Mouse (Mus musculus): ENCODE data around the gene Ccndbp1. TPM values are rescaled to one million over a fixed set of nuclear protein-coding genes. Genes with fewer than 3 reads are reported as not detected.

Gene Ccndbp1
- 44.7 and 49.1 TPM in 2 replicates for polyA plus RNA-seq (2012; rRNA removed)

DNA sequence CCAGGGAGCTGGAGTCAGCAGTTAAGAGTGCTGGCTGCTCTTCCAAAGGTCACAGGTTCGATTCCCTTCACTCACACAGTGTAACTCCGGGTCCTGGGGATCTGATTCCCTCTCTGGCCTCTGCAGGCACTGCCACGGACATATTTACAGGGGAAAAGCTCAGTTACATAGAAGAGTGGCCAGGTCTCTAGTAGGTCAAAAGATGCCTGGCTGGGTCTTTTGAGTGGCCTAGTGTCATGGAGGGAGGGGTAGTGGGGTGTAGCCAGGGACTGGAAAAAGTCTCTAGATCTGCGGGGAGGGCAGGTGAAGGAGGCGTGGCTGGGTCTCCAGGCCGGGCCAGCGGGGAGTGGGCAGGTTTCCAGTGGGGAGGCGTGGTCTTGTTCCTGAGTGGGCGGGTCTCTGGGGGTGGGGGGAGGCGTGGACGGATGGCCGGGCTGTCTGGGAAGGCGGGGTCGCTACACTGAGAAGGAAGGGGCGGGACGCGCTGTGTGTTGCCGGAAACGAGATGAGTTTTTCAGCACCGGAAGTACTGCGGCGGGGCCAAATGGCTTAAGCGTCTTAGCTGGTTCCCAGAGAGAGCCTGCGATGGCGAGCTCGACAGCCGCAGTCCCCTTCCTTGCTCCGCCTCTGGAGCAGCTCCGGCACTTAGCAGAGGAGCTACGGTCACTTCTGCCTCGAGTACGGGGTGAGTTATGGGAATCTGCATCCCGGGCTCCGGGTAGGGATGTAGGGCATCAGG, at the start of gene Ccndbp1:
Ccndbp1 (plus strand) TSS at position 479 of the 739 bp plus-strand sequence.

GRCm38 (mm10) chr2:120970559-120971080, 37.6 kb upstream of the Ccndbp1 start, which contains the start of gene Ubr1:
Ubr1 (minus strand) TSS chr2:120970715.

GRCm38 (mm10) chr2:120976990-120977925, 30.9 kb upstream of the Ccndbp1 start, which contains the start of gene Tmem62:
Tmem62 (plus strand) TSS chr2:120977017.

DNA sequence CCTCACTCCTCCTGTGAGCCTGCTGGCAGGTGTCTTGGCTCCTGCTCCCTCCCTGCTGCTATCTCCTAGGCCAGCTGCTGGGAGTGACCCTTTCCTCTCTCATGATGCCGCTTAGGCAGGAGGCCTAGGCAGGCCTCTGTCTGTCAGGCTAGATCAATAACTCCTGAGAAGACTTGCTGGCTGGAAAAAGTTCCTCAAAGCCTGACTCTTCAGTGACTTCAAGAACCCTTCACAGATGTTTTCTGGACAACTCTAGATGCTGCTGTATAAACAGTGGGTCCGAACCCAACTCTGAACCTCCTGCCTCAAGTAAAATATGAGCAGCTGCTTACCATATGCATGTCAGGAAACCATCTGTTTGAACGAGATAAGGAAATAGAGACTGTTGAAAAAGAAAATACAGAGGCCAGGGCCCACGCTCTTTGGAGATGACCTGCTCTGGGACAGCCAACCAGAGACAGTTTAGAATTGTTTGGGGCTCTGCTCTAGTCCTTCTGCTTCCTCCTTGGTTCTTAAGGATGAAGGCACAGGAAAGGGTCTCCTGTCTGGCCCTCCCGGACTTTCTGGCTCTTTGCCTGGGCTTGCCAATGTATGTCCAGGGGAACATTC, 28.6 kb downstream of the Ccndbp1 start, which contains the start of gene Epb42:
Epb42 (minus strand) TSS at position 340 of the 609 bp plus-strand sequence.

Other genes with a start within 250 kb of the Ccndbp1 start
- 22.1 and 27.6 TPM in 2 replicates for gene Cdan1, start 158.3 kb upstream of the Ccndbp1 start, polyA plus RNA-seq (2012; rRNA removed)
- gene Ttbk2, start 157.8 kb upstream of the Ccndbp1 start, polyA plus RNA-seq (2012; rRNA removed) = 9.2 and 11.9 TPM in 2 replicates
- 17.3 and 20.9 TPM in 2 replicates for gene Ubr1, start 37.7 kb upstream of the Ccndbp1 start, polyA plus RNA-seq (2012; rRNA removed)
- gene Tmem62, start 31.4 kb upstream of the Ccndbp1 start, polyA plus RNA-seq (2012; rRNA removed) = 3.5 and 4.7 TPM in 2 replicates
- gene Epb42, start 28.7 kb downstream of the Ccndbp1 start, polyA plus RNA-seq (2012; rRNA removed) = 12.7 and 15.0 TPM in 2 replicates
- 0.20 TPM in 1 of 2 replicates, not detected in the other for gene Tgm5, start 77.4 kb downstream of the Ccndbp1 start, polyA plus RNA-seq (2012; rRNA removed)
- gene Tgm7, start 101.4 kb downstream of the Ccndbp1 start, polyA plus RNA-seq (2012; rRNA removed) = 0.05 and 0.06 TPM in 2 replicates
- gene Adal, start 132.0 kb downstream of the Ccndbp1 start, polyA plus RNA-seq (2012; rRNA removed) = 15.8 and 20.9 TPM in 2 replicates
- 6.8 and 8.9 TPM in 2 replicates for gene Lcmt2, start 132.2 kb downstream of the Ccndbp1 start, polyA plus RNA-seq (2012; rRNA removed)
- gene Tubgcp4, start 162.3 kb downstream of the Ccndbp1 start, polyA plus RNA-seq (2012; rRNA removed) = 37.1 and 58.8 TPM in 2 replicates
- gene Zscan29, start 162.7 kb downstream of the Ccndbp1 start, polyA plus RNA-seq (2012; rRNA removed) = 9.0 and 11.5 TPM in 2 replicates

All from central nervous system, embryonic 11.5 days (tissue).